Mouse (Mus musculus): ENCODE results near the gene Hpn. TPM values are rescaled to one million over a fixed set of nuclear protein-coding genes. Genes with fewer than 3 reads are reported as not detected.

Gene Hpn
- polyA plus RNA-seq, 1 experiment from 2014 or later = 2.0 TPM

GRCm38 (mm10) chr7:31098697-31099611 is 16.1 kb downstream of the Hpn start:
- Histone ChIP-seq H3K27ac (replicated peaks in 1 of 2; ENCODE audit: control insufficient read depth in 1 of 2, insufficient read depth in 1 of 2, low read depth in 2 of 2, low read length in 2 of 2) (no peak overlapping the region), H3K4me3 (ENCODE audit: control insufficient read depth in 1 of 2, insufficient read depth in 1 of 2, low read depth in 1 of 2, low read length in 2 of 2) (no peak overlapping the region), H3K9ac (ENCODE audit: low read length) (no peak overlapping the region), H3K27me3 (ENCODE audit: control insufficient read depth, insufficient read depth, low read length) (peaks cover 12% of the 10 kb centered on the region), H3K4me1 (ENCODE audit: control insufficient read depth in 2 of 2, insufficient read depth in 2 of 2, low read length in 2 of 2) (no peaks in the 10 kb centered on the region; a peak in 1 of 4 replicates), H3K36me3 (ENCODE audit: control insufficient read depth, insufficient read depth, low read length) (no peaks in the 10 kb centered on the region), H3K4me2 (ENCODE audit: low read length) (no peak overlapping the region), H3K9me3 (ENCODE audit: control insufficient read depth, low read length) (no peaks in the 10 kb centered on the region)
- no peak for ATAC-seq (ENCODE audit: insufficient number of reproducible peaks, insufficient read depth, low FRiP score, low read depth)
- WGBS = 74% methylated on average over 22 of the region's 22 CpGs

- Histone ChIP-seq H3K9ac (ENCODE audit: low read length) (peak overlapping the region; percentile 46; the same call in 1 of the 2 replicates), H3K27me3 (ENCODE audit: control insufficient read depth, insufficient read depth, low read length) (0 out of 2 replicates have a peak, but pooled peaks cover 7% of the 10 kb centered on the region), H3K27ac (replicated peaks in 1 of 2; ENCODE audit: control insufficient read depth in 1 of 2, insufficient read depth in 1 of 2, low read depth in 2 of 2, low read length in 2 of 2) (no peak overlapping the region), H3K9me3 (ENCODE audit: control insufficient read depth, low read length) (no peaks in the 10 kb centered on the region), H3K4me1 (ENCODE audit: control insufficient read depth in 2 of 2, insufficient read depth in 2 of 2, low read length in 2 of 2) (no peaks in the 10 kb centered on the region), H3K36me3 (ENCODE audit: control insufficient read depth, insufficient read depth, low read length) (no peaks in the 10 kb centered on the region), H3K4me2 (ENCODE audit: low read length) (peak overlapping the region; percentile 52), H3K4me3 (ENCODE audit: control insufficient read depth in 1 of 2, insufficient read depth in 1 of 2, low read depth in 1 of 2, low read length in 2 of 2) (peak overlapping the region; percentile 28 to 29)
- 44% methylated on average over 19 of the region's 20 CpGs for WGBS
- peak; percentile 89 for ATAC-seq (ENCODE audit: insufficient number of reproducible peaks, insufficient read depth, low FRiP score, low read depth)
These were observed 17.4 kb downstream of the Hpn start for GRCm38 (mm10) chr7:31097583-31098248.

DNA sequence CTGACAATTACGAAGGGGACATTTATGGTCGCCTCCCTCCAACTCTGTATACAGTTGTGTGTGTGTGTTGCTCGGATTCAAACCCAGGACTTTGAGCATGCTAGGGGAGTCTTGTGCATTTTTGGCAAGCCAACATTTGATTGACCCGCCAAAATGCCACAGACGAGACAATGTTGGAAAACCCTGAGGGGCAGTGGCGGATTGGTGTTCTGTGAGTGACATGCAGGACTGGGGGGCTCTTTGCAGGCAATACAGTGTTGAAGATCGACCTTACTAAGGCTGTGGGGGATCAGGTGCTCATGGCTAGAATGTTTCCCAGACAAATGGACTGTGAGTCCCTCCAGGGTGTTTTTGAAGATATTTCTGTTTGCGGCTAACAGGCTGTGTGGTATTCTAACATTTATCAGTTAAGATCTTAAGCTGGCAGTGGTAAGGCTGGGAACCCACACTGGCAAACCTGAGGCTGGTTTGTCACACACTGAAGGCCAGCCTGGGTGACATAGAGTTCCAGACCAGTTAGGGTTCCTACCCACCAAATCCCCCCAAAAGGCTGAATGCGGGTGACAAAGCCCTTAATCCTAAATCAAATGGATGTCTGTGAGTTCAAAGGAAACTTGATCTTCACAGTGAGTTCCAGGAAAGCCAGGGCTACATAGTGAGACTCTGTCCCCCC is 18.1 kb downstream of the Hpn start:
- ATAC-seq (ENCODE audit: insufficient number of reproducible peaks, insufficient read depth, low FRiP score, low read depth) = no peak
- no peaks in the 10 kb centered on the region for H3K4me1 ChIP-seq (ENCODE audit: control insufficient read depth in 2 of 2, insufficient read depth in 2 of 2, low read length in 2 of 2)
- 0 out of 2 replicates have a peak, but pooled peaks cover 2% of the 10 kb centered on the region for H3K27me3 ChIP-seq (ENCODE audit: control insufficient read depth, insufficient read depth, low read length)
- 71% methylated on average over 9 of the region's 9 CpGs for WGBS
- no peak overlapping the region for H3K4me2 ChIP-seq (ENCODE audit: low read length)
- H3K27ac ChIP-seq (replicated peaks in 1 of 2; ENCODE audit: control insufficient read depth in 1 of 2, insufficient read depth in 1 of 2, low read depth in 2 of 2, low read length in 2 of 2) = no peak overlapping the region
- H3K9me3 ChIP-seq (ENCODE audit: control insufficient read depth, low read length) = no peaks in the 10 kb centered on the region
- no peak overlapping the region; the same call in 1 of the 2 replicates for H3K9ac ChIP-seq (ENCODE audit: low read length)
- no peaks in the 10 kb centered on the region for H3K36me3 ChIP-seq (ENCODE audit: control insufficient read depth, insufficient read depth, low read length)
- H3K4me3 ChIP-seq (ENCODE audit: control insufficient read depth in 1 of 2, insufficient read depth in 1 of 2, low read depth in 1 of 2, low read length in 2 of 2) = no peak overlapping the region

DNA sequence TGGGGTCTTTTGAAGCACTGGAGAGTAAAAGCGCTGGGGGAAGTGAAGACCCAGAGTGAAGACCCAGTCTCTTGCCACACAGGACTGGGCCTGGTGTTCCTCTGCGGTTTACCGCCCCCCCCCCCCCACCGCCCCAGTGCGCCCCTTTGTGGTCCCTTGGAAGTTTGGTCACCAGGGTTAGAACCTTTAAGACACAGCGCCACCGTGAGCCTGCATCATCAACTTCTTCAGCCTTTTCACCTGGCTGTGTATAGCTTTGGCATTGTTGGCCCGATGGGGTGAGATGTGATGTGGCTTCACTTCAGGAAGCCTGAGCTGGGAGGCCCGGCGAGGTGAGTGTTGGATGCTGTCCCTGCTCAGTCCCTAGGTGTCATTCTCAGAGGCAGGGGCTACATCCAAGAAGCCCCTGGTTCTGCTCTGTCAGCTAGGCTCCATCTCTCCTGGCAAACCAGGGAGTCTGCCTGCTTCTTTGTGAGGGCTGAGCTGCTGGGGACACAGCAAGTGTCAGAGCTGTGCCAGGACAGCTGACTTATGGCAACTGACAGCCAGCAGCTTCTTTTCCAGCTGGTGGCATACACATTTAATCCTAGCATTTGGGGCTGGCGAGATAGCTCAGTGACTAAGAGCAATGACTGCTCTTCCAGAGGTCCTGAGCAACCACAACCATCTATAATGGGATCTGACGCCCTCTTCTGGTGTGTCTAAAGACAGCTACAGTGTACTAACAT is 20.2 kb downstream of the Hpn start:
- no peak overlapping the region for H3K9ac ChIP-seq (ENCODE audit: low read length)
- WGBS = 22% methylated on average over 11 of the region's 12 CpGs
- no peak overlapping the region for H3K4me3 ChIP-seq (ENCODE audit: control insufficient read depth in 1 of 2, insufficient read depth in 1 of 2, low read depth in 1 of 2, low read length in 2 of 2)
- no peaks in the 10 kb centered on the region for H3K36me3 ChIP-seq (ENCODE audit: control insufficient read depth, insufficient read depth, low read length)
- no peak overlapping the region for H3K4me2 ChIP-seq (ENCODE audit: low read length)
- H3K9me3 ChIP-seq (ENCODE audit: control insufficient read depth, low read length) = no peaks in the 10 kb centered on the region
- H3K4me1 ChIP-seq (ENCODE audit: control insufficient read depth in 2 of 2, insufficient read depth in 2 of 2, low read length in 2 of 2) = no peaks in the 10 kb centered on the region
- no peak overlapping the region for H3K27ac ChIP-seq (replicated peaks in 1 of 2; ENCODE audit: control insufficient read depth in 1 of 2, insufficient read depth in 1 of 2, low read depth in 2 of 2, low read length in 2 of 2)
- no peaks in the 10 kb centered on the region for H3K27me3 ChIP-seq (ENCODE audit: control insufficient read depth, insufficient read depth, low read length)
- ATAC-seq (ENCODE audit: insufficient number of reproducible peaks, insufficient read depth, low FRiP score, low read depth) = no peak

GRCm38 (mm10) chr7:31089721-31090120 is 25.4 kb downstream of the Hpn start:
- Histone ChIP-seq H3K4me1 (ENCODE audit: control insufficient read depth in 2 of 2, insufficient read depth in 2 of 2, low read length in 2 of 2) (peaks cover 0 to 4% of the 10 kb centered on the region in 2 experiments; a peak in 1 of 4 replicates), H3K9ac (ENCODE audit: low read length) (no peak overlapping the region), H3K36me3 (ENCODE audit: control insufficient read depth, insufficient read depth, low read length) (no peaks in the 10 kb centered on the region), H3K4me3 (ENCODE audit: control insufficient read depth in 1 of 2, insufficient read depth in 1 of 2, low read depth in 1 of 2, low read length in 2 of 2) (no peak overlapping the region), H3K4me2 (ENCODE audit: low read length) (no peak overlapping the region), H3K9me3 (ENCODE audit: control insufficient read depth, low read length) (no peaks in the 10 kb centered on the region), H3K27ac (replicated peaks in 1 of 2; ENCODE audit: control insufficient read depth in 1 of 2, insufficient read depth in 1 of 2, low read depth in 2 of 2, low read length in 2 of 2) (no peak overlapping the region), H3K27me3 (ENCODE audit: control insufficient read depth, insufficient read depth, low read length) (no peaks in the 10 kb centered on the region)
- ATAC-seq (ENCODE audit: insufficient number of reproducible peaks, insufficient read depth, low FRiP score, low read depth) = no peak
- WGBS = 81% methylated on average over 2 of the region's 2 CpGs

DNA sequence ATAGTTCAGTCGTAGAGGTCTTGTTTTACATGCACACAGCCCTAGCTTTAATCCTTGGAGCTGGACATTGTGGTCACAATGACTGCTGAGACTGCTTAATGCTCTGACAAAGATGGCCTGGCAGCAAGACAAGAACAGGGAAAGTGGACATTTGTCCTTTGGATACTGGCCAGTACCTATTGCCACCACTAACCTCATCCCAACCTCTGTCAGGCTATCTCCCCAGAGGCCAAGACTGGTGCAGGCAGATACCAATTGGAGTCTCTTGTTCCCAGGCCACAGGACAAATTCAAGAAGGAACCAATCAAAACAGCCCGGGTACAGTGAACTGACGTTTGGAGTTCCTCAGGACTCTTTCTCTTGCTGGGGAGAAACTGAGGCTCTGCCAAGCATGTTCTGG is 26.9 kb downstream of the Hpn start:
- Histone ChIP-seq H3K4me2 (ENCODE audit: low read length) (no peak overlapping the region), H3K4me1 (ENCODE audit: control insufficient read depth in 2 of 2, insufficient read depth in 2 of 2, low read length in 2 of 2) (peaks cover 0 to 4% of the 10 kb centered on the region in 2 experiments; a peak in 1 of 4 replicates), H3K27ac (replicated peaks in 1 of 2; ENCODE audit: control insufficient read depth in 1 of 2, insufficient read depth in 1 of 2, low read depth in 2 of 2, low read length in 2 of 2) (no peak overlapping the region), H3K27me3 (ENCODE audit: control insufficient read depth, insufficient read depth, low read length) (no peaks in the 10 kb centered on the region), H3K4me3 (ENCODE audit: control insufficient read depth in 1 of 2, insufficient read depth in 1 of 2, low read depth in 1 of 2, low read length in 2 of 2) (no peak overlapping the region), H3K9me3 (ENCODE audit: control insufficient read depth, low read length) (no peaks in the 10 kb centered on the region), H3K9ac (ENCODE audit: low read length) (no peak overlapping the region), H3K36me3 (ENCODE audit: control insufficient read depth, insufficient read depth, low read length) (no peaks in the 10 kb centered on the region)
- 61% methylated on average over 3 of the region's 3 CpGs for WGBS
- no peak for ATAC-seq (ENCODE audit: insufficient number of reproducible peaks, insufficient read depth, low FRiP score, low read depth)

GRCm38 (mm10) chr7:31087262-31087661 is 27.8 kb downstream of the Hpn start:
- WGBS = 51% methylated on average over 2 of the region's 2 CpGs
- ATAC-seq (ENCODE audit: insufficient number of reproducible peaks, insufficient read depth, low FRiP score, low read depth) = no peak

More at GRCm38 (mm10) chr7:31087262-31087661, 27.8 kb downstream of the Hpn start:
- Histone ChIP-seq H3K9me3 (ENCODE audit: control insufficient read depth, low read length) (no peaks in the 10 kb centered on the region), H3K27ac (replicated peaks in 1 of 2; ENCODE audit: control insufficient read depth in 1 of 2, insufficient read depth in 1 of 2, low read depth in 2 of 2, low read length in 2 of 2) (no peak overlapping the region), H3K4me3 (ENCODE audit: control insufficient read depth in 1 of 2, insufficient read depth in 1 of 2, low read depth in 1 of 2, low read length in 2 of 2) (no peak overlapping the region), H3K4me2 (ENCODE audit: low read length) (no peak overlapping the region), H3K4me1 (ENCODE audit: control insufficient read depth in 2 of 2, insufficient read depth in 2 of 2, low read length in 2 of 2) (peaks cover 0 to 4% of the 10 kb centered on the region in 2 experiments; a peak in 1 of 4 replicates), H3K36me3 (ENCODE audit: control insufficient read depth, insufficient read depth, low read length) (no peaks in the 10 kb centered on the region), H3K27me3 (ENCODE audit: control insufficient read depth, insufficient read depth, low read length) (no peaks in the 10 kb centered on the region), H3K9ac (ENCODE audit: low read length) (no peak overlapping the region)
